Mouse (Mus musculus): ENCODE results near the gene Pde6d. TPM values are rescaled to one million over a fixed set of nuclear protein-coding genes. Genes with fewer than 3 reads are reported as not detected.

The Pde6d gene
- polyA plus RNA-seq, 1 experiment = 11.2 TPM

DNA sequence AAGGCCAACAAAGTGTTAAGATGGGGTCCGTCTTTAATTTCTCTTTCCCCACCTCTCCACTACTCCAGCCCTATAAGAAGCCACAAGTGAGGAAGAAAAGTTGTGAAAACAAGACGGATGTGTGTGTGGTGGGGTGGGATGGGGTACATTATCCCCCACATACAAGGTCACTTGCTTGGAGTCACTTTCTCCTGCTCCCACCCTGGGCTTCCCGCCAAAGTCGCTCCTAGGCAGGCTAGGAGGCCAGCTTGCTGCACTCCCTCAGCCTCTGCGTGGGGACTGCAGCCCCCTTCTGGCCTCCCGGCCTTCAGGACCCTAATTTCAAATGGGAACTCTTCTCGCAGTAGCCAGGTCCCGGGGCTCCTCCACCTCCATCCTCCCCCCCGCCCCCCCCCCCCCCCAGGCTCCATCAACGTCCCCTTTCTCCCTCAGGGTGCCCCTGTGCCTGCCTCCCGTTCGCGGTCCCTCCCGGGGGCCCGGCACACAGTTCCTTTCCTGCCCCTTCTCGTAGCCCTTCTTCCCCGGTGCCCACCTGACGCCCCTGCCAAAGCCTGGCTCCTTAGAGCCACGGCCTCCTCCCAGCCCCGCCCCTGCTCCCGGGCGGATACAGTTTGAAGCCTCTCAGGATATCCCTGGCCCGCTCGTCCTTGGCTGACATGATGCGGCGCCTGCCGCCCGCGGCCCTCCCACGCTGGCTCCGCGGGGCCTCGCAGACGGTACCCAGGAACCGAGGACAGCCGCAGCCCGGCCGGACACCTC is 558 bp downstream of the Pde6d start:
- Histone ChIP-seq H3K27ac (ENCODE audit: control insufficient read depth, insufficient read depth, low read depth, low read length, poor library complexity) (peak overlapping the region; percentile 35; the same call in 1 of the 2 replicates), H3K4me1 (ENCODE audit: control insufficient read depth, insufficient read depth, low read length) (no peaks in the 10 kb centered on the region; the same call in 1 of the 2 replicates), H3K4me3 (replicated peaks; ENCODE audit: control insufficient read depth, low read depth, low read length) (peak overlapping the region; percentile 74)
- WGBS = 3% methylated on average over 37 of the region's 38 CpGs
- TF ChIP-seq POLR2A (IDR thresholded peaks at IDR 0.05; ENCODE audit: borderline replicate concordance, control insufficient read depth, low read depth, low read length) = no peak
- TF ChIP-seq CTCF (IDR thresholded peaks at IDR 0.05; ENCODE audit: control insufficient read depth, insufficient read depth, low read length) = no peak

DNA sequence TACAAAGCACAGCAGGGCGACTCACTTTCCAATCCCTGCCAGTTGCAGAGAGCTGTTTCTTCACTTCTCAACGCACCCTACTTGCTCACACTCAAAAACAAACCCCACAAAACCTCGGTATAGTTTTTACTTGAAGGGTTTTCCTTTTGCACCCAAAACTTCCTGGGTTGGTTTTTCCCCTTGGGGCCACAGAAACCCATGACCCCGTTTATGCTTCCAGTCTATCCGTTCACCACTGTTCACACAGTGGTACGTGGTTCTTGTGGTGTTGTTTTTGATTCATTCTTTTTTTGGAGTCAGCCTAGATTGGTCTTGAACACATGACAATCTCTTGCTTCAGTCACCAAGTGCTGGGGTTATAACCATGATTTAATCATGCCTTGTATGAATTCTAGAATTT is 2.0 kb downstream of the Pde6d start:
- Histone ChIP-seq H3K4me3 (replicated peaks; ENCODE audit: control insufficient read depth, low read depth, low read length) (no peak overlapping the region), H3K27ac (ENCODE audit: control insufficient read depth, insufficient read depth, low read depth, low read length, poor library complexity) (no peak overlapping the region), H3K4me1 (ENCODE audit: control insufficient read depth, insufficient read depth, low read length) (no peaks in the 10 kb centered on the region; the same call in 1 of the 2 replicates)
- TF ChIP-seq POLR2A (IDR thresholded peaks at IDR 0.05; ENCODE audit: borderline replicate concordance, control insufficient read depth, low read depth, low read length) (no peak), CTCF (IDR thresholded peaks at IDR 0.05; ENCODE audit: control insufficient read depth, insufficient read depth, low read length) (no peak)
- 43% methylated on average over 6 of the region's 6 CpGs for WGBS

DNA sequence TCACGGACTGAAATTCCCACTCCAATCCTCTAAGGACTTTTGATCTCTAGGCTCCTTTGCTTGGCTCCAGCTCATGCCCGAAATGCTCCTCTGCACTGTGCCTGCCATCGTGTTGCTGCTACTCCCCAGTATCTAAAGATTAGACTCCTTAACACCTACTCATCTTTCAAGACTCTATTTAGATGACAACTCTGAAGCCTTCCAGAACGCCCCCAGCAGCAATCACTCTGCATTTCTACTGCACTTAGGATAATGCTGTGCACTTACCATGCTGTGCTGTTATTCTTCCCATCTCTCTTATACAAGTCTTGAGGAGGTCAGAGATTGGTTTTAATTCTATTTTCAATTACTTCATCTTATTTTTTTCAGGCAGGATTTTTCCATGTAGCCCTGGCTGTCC is 10.5 kb downstream of the Pde6d start:
- no peak overlapping the region for H3K27ac ChIP-seq (ENCODE audit: control insufficient read depth, insufficient read depth, low read depth, low read length, poor library complexity)
- no peak overlapping the region for H3K4me3 ChIP-seq (replicated peaks; ENCODE audit: control insufficient read depth, low read depth, low read length)
- WGBS = 81% methylated on average over 4 of the region's 4 CpGs
- no peak for TF ChIP-seq POLR2A (IDR thresholded peaks at IDR 0.05; ENCODE audit: borderline replicate concordance, control insufficient read depth, low read depth, low read length)
- TF ChIP-seq CTCF (IDR thresholded peaks at IDR 0.05; ENCODE audit: control insufficient read depth, insufficient read depth, low read length) = no peak
- no peaks in the 10 kb centered on the region; the same call in 1 of the 2 replicates for H3K4me1 ChIP-seq (ENCODE audit: control insufficient read depth, insufficient read depth, low read length)

DNA sequence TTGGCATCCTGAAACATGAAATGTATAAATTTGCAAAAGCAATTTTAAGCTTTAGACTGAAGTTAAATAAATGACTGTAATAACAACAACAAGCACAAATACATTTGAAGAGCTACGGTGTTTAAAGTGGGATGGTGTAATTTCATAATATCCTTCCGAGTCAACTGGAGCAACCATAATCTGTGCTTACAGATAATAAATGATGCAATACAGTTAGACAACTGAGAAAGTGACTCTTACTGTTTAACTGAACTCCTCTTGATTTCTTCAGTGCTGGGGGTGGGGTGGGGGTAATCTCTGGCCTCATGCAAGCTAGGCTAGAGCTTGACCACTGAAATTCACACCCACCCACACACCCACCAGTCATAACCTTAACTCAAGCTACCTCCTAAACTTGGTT is 11.0 kb downstream of the Pde6d start:
- no peaks in the 10 kb centered on the region; the same call in 1 of the 2 replicates for H3K4me1 ChIP-seq (ENCODE audit: control insufficient read depth, insufficient read depth, low read length)
- H3K27ac ChIP-seq (ENCODE audit: control insufficient read depth, insufficient read depth, low read depth, low read length, poor library complexity) = no peak overlapping the region
- TF ChIP-seq CTCF (IDR thresholded peaks at IDR 0.05; ENCODE audit: control insufficient read depth, insufficient read depth, low read length) (no peak), POLR2A (IDR thresholded peaks at IDR 0.05; ENCODE audit: borderline replicate concordance, control insufficient read depth, low read depth, low read length) (no peak)
- WGBS = 29% methylated on average over 2 of the region's 2 CpGs
- H3K4me3 ChIP-seq (replicated peaks; ENCODE audit: control insufficient read depth, low read depth, low read length) = no peak overlapping the region

DNA sequence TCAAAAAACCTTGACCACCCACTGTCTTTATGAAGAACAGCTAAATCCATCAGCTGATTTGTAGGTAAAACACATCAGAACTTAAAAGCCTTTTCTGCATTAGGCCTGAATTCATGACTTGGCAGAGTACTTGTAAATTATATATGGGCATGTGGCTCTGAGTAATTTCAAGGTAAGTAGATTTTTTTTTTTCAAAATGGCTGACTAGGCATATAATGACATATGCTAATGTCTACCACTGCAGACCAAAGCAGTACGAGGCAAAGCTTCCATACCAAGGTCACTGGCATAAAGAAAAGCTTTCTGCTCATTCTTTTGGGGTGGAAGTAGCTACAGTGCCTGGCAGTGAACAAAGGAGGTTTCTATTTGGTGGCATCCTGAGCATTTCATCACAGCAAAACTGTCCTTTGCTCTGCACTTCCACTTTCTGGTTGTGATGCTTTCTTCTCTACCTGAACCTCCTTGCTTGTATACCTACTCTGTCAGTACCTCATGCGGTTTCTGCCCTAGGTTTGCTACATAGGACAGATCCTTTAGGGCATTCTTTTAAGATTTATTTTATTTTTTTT is 13.1 kb downstream of the Pde6d start:
- Histone ChIP-seq H3K4me3 (replicated peaks; ENCODE audit: control insufficient read depth, low read depth, low read length) (no peak overlapping the region), H3K4me1 (ENCODE audit: control insufficient read depth, insufficient read depth, low read length) (no peaks in the 10 kb centered on the region; the same call in 1 of the 2 replicates), H3K27ac (ENCODE audit: control insufficient read depth, insufficient read depth, low read depth, low read length, poor library complexity) (no peak overlapping the region)
- 61% methylated on average over 2 of the region's 2 CpGs for WGBS
- TF ChIP-seq CTCF (IDR thresholded peaks at IDR 0.05; ENCODE audit: control insufficient read depth, insufficient read depth, low read length) (no peak), POLR2A (IDR thresholded peaks at IDR 0.05; ENCODE audit: borderline replicate concordance, control insufficient read depth, low read depth, low read length) (no peak)

DNA sequence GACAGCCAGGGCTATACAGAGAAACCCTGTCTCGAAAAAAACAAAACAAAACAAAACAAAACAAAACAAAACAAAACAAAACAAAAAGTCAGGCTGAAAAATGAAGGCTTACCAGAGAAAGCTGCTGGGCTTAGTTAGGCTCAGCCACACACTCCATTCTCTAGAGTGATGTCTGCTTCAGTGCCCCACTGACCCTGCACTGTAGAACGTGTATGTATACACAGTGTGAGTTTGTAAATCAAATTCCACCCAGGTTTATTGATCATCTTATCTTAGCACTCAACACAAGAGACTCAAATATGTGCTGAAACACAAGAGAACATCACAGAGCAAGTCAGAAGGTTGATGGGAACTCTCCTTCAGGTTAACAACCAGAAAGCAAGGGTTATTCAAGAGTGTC is 14.0 kb downstream of the Pde6d start:
- TF ChIP-seq CTCF (IDR thresholded peaks at IDR 0.05; ENCODE audit: control insufficient read depth, insufficient read depth, low read length) (no peak), POLR2A (IDR thresholded peaks at IDR 0.05; ENCODE audit: borderline replicate concordance, control insufficient read depth, low read depth, low read length) (no peak)
- Histone ChIP-seq H3K4me3 (replicated peaks; ENCODE audit: control insufficient read depth, low read depth, low read length) (no peak overlapping the region), H3K27ac (ENCODE audit: control insufficient read depth, insufficient read depth, low read depth, low read length, poor library complexity) (no peak overlapping the region), H3K4me1 (ENCODE audit: control insufficient read depth, insufficient read depth, low read length) (no peaks in the 10 kb centered on the region; the same call in 1 of the 2 replicates)
- 76% methylated on average over 2 of the region's 2 CpGs for WGBS

DNA sequence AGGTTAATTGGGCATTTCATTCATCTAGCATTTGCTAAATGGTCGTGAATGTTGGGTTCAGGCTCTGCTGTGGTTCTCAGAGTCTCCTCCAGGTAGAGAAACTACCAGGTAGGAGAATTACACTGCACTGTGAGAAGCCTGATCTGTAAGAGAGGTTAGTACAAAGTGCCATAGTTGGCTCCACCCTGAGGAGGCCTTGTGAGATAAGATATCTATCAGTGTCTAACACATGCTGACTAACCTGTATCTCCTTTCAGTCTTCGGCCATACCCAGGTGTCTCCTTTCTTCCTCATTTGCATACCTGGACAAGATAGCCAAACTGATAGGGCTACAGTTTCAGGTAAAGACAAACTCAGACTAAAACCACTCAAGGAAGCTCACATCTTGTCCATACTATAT is 19.8 kb downstream of the Pde6d start:
- TF ChIP-seq CTCF (IDR thresholded peaks at IDR 0.05; ENCODE audit: control insufficient read depth, insufficient read depth, low read length) (no peak), POLR2A (IDR thresholded peaks at IDR 0.05; ENCODE audit: borderline replicate concordance, control insufficient read depth, low read depth, low read length) (no peak)
- H3K4me1 ChIP-seq (ENCODE audit: control insufficient read depth, insufficient read depth, low read length) = no peaks in the 10 kb centered on the region; the same call in 1 of the 2 replicates

DNA sequence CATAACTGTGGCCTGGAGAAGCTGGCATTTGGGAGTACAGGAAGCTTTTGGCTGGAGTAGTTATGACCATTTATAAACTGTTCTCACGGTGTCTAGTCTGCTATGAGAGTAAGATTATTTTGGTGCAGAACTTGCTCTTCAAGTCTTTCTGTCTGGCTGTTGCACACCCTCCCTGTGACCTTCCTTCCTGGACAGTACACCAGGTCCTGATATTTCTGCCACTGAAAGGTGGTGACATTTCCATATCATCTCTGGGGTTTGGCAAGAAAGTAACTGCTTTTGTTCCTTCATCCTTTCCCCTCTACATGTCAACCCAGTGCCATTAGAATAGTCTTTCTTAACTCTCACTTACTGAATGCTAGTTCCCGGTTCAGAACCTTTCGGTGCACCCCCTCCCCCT is 23.2 kb downstream of the Pde6d start:
- no peaks in the 10 kb centered on the region; the same call in 1 of the 2 replicates for H3K4me1 ChIP-seq (ENCODE audit: control insufficient read depth, insufficient read depth, low read length)
- WGBS = 67% methylated on average over 3 of the region's 3 CpGs
- TF ChIP-seq POLR2A (IDR thresholded peaks at IDR 0.05; ENCODE audit: borderline replicate concordance, control insufficient read depth, low read depth, low read length) = no peak
- no peak for TF ChIP-seq CTCF (IDR thresholded peaks at IDR 0.05; ENCODE audit: control insufficient read depth, insufficient read depth, low read length)
- H3K27ac ChIP-seq (ENCODE audit: control insufficient read depth, insufficient read depth, low read depth, low read length, poor library complexity) = no peak overlapping the region
- H3K4me3 ChIP-seq (replicated peaks; ENCODE audit: control insufficient read depth, low read depth, low read length) = no peak overlapping the region

More for the DNA sequence above, 19.8 kb downstream of the Pde6d start:
- H3K27ac ChIP-seq (ENCODE audit: control insufficient read depth, insufficient read depth, low read depth, low read length, poor library complexity) = no peak overlapping the region
- no peak overlapping the region for H3K4me3 ChIP-seq (replicated peaks; ENCODE audit: control insufficient read depth, low read depth, low read length)
- WGBS = 71% methylated on average over 2 of the region's 2 CpGs
